ENCODE assay signal across 31 mouse cellular contexts in genomic region chr15:23087535-23087934, GRCm38 (mm10).
"Had no signal": no experiment of that assay in that cellular context is flagged by ENCODE, and none has a peak within 500 bp of the region (broad histone marks: within the 10 kb centered on the region; RNA-seq: fewer than 3 reads in every experiment).

No protein-coding gene starts in this region.

- H3K36me3 ChIP-seq: heart, embryonic 10.5 days; heart, embryonic 12.5 days; heart, embryonic 13.5 days; heart, embryonic 15.5 days; hindbrain, embryonic 10.5 days; hindbrain, embryonic 12.5 days; hindbrain, embryonic 13.5 days; hindbrain, embryonic 15.5 days; intestine, embryonic 15.5 days; kidney, embryonic 15.5 days had no signal

- H3K4me1 ChIP-seq: heart, embryonic 10.5 days; heart, embryonic 12.5 days; heart, embryonic 13.5 days; heart, embryonic 15.5 days; hindbrain, embryonic 10.5 days; hindbrain, embryonic 12.5 days; hindbrain, embryonic 13.5 days; hindbrain, embryonic 15.5 days; intestine, embryonic 15.5 days; kidney, embryonic 15.5 days had no signal

- H3K9me3 ChIP-seq: heart, embryonic 10.5 days; heart, embryonic 12.5 days; heart, embryonic 13.5 days; heart, embryonic 15.5 days; hindbrain, embryonic 10.5 days; hindbrain, embryonic 12.5 days; hindbrain, embryonic 13.5 days; hindbrain, embryonic 15.5 days; intestine, embryonic 15.5 days; kidney, embryonic 15.5 days had no signal

- DNase-seq: heart, postnatal 10 days; heart, postnatal 14 days; heart, postnatal 36 days; heart, postnatal 4 days; kidney, adult 11 months; kidney, adult 18-20 months; kidney, adult 2 months; kidney, adult 8-10 months; kidney, adult 9 months; kidney, postnatal 10 days; kidney, postnatal 14 days; kidney, postnatal 25 days; kidney, postnatal 36 days; kidney, postnatal 4 days; layer of hippocampus, adult 9-11 months; layer of hippocampus, postnatal 36 days had no signal

- H3K9ac ChIP-seq: heart, embryonic 12.5 days; heart, embryonic 13.5 days; heart, embryonic 15.5 days; hindbrain, embryonic 12.5 days; hindbrain, embryonic 13.5 days; hindbrain, embryonic 14.5 days; hindbrain, embryonic 15.5 days; intestine, embryonic 15.5 days; kidney, embryonic 15.5 days had no signal

- H3K27me3 ChIP-seq: heart, embryonic 12.5 days; heart, embryonic 13.5 days; heart, embryonic 15.5 days; hindbrain, embryonic 12.5 days; hindbrain, embryonic 13.5 days; hindbrain, embryonic 15.5 days; intestine, embryonic 15.5 days; kidney, embryonic 15.5 days had no signal

- H3K4me3 ChIP-seq: heart, embryonic 10.5 days; heart, embryonic 12.5 days; heart, embryonic 13.5 days; heart, embryonic 15.5 days; hindbrain, embryonic 10.5 days; hindbrain, embryonic 12.5 days; hindbrain, embryonic 13.5 days; hindbrain, embryonic 15.5 days; intestine, embryonic 15.5 days; kidney, embryonic 15.5 days; layer of hippocampus, adult 2 months; left cerebral cortex, adult 2 months had no signal

- H3K27ac ChIP-seq: heart, embryonic 10.5 days; heart, embryonic 13.5 days; heart, embryonic 15.5 days; hindbrain, embryonic 10.5 days; hindbrain, embryonic 12.5 days; hindbrain, embryonic 13.5 days; hindbrain, embryonic 14.5 days; hindbrain, embryonic 15.5 days; hindbrain, postnatal 0 days; intestine, embryonic 15.5 days; kidney, embryonic 15.5 days; kidney, postnatal 0 days; layer of hippocampus, adult 2 months; left cerebral cortex, adult 2 months had no signal
